Mouse (Mus musculus): Measurements from ENCODE around the gene Nr2e3.

- TF ChIP-seq POLR2A (IDR thresholded peaks at IDR 0.05; ENCODE audit: control insufficient read depth, extremely low read depth, insufficient read depth, low read length, poor library complexity) (no peak), CTCF (IDR thresholded peaks at IDR 0.05; ENCODE audit: borderline replicate concordance, control insufficient read depth, extremely low read depth, insufficient read depth, low read length, poor library complexity) (no peak)
Measured at GRCm38 (mm10) chr9:59955199-59955598, 5.3 kb downstream of the Nr2e3 start.

Measured in thymus, adult 2 months (tissue).